Mouse (Mus musculus): Measurements from ENCODE around the gene Bcar3.

The Bcar3 gene

DNA sequence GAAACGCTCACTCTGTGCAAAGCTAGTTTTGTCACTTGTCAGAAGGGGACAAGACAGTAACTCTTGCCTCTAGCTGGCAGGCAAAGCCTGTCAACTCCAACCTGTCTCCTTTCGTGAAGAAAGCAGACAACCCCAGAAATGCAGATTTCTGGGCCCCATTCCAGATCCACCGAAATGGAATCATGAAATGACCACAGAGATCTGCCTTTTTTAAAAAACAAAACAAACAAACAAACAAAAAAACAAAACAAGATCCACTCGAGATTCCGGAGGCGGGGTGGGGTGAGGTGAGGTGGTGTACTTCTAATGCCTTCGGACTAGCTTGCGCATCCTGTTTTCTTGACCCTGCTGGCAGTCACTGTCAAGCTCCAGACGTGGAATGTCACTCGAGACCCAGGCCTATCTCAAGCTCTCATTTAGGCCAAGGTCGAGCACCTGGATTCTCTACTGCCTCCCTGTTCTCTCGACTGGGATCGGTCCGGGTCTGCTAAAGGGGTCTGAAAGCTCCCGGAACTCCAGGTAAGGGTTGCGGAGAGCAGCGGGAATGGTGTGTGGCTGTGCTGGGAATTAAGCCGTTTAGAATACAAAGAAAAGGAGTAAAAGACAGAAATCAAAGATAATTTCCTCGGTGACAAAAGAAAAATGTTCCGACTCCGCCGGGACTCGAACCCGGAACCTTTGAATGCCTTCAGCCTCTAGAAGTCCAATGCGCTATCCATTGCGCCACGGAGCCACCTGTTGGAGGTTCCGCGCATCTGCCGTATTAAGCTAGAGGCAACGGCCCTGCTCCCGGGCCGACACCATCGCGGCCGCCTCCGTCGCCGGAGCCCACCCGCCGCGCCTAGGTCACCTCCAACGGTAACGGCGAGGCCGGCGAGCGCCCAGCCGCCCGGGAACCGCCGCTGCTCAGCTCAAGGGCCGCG lies 1.4 kb upstream of the Bcar3 start:
- peak; percentile 93 for DNase-seq (ENCODE audit: low read depth, low spot score)

DNA sequence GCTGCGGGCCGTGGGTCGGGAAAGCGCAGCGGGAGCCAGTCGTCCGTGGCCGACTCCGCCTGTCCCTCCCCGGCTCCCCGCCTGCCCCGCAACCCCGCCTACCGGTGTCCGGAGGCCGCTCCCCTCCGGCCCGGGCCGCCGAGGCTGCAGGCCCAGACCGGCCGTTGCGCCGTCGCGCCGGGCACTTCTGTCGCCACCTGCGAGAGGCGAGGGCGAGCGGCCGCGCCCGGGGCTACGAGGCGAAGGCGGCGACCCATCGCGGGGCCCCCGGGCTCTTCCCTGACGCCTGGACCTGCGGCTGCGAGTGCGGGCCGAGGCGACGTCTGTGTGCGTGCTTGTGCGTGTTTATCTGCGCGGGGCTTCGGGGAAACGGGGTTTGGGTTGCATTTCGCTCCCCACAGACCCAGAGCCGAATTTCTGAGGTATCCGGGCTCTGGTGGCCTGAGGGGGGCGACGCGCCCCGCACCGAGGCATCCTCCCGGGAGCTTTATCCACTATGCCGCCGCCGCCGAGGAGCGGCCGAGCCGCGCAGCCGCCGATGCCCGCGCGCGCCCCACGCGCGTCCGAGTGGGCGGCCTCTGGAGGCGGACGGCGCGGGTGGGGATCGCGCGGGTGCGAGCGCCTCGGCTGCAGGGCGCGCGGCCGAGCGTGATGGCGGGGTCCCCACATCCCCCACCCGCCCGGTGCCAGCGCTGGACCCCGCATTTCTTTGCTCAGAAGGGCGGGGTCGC lies 548 bp upstream of the Bcar3 start:
- peak; percentile 90 for DNase-seq (ENCODE audit: low read depth, low spot score)

DNA sequence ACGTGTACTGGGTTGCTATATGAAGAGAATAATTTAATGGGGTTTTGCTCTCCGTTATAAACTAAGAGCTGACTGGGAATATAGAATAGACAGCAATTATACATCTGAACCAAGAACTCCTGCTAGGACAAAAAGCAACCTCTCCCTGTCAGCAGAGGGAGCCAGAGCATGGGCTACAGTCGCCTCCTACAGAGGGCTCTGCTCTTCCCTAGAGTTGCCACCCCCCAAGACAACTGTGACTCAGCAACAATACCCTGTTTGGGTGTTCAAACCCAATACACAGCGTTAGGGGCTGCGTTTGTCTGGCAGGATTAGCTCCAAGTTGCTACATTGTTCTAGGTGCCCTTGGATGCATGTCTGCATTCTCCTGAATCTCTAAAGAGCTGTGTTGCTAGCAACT lies 1.6 kb downstream of the Bcar3 start:
- DNase-seq (ENCODE audit: low read depth, low spot score), result peak; percentile 85

DNA sequence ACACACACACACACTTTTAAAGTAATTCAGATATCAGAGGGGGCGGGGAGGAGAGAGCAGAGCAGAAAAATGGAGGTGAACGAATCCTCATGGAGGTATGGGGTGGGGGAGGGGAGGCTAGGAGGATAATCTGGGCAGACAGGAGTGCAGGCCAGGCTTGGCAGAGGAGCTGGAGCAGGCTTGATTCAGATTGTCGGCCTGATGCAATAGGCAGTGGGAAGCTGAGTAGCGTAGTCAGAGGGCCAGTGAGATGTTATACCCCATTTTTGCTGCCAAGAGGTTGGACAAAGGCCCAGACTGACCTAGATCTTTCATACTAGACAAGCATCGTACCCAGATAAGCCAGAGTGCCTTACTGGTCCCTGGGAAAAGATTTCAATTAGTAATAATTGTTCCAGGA lies 3.0 kb downstream of the Bcar3 start:
- no peak for DNase-seq (ENCODE audit: low read depth, low spot score)

DNA sequence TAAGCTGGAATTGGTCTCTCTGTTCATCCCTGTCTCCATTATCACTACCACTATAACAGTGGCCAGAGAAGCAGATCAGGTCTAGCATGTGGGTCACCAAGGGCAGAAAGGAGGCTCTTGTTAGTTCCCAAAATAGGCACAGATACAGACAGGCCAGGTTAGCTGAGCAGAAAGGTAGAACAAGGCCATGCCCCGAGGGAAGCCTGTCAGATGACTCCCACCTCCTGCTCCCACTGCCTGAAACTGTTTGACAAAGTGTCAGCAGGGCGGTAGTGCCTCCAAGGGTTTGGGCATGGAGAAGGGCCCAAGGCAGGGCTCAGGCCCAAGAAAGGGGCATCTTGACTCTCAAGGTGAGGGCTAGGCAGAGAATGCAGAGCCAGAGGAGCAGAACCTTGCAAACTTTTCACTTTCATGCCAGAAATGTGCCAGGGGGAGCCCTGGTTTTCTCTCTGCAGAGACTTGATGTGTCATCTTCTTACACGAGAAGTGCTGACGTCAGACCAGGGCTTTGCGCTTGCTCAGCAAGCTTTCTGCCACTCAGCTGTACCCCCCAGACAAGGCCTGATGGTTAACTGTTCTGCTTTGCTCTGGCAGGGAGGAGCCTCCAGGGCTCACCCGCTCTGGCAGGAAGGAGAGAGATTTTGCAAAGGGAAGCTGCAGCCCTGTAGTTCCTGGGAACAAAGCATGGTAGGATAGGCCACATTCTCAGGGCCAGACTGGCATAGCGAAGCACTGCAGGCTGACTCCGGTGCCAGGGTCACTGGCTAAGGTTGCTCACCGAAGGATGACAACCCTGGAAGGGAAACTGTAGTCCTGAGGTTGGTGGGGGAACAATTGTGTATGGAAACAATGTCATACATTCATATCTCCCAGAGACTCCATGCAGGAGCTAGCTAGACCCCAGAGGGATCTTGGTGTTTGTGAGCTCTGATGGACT lies 7.3 kb downstream of the Bcar3 start:
- no peak for DNase-seq (ENCODE audit: low read depth, low spot score)

DNA sequence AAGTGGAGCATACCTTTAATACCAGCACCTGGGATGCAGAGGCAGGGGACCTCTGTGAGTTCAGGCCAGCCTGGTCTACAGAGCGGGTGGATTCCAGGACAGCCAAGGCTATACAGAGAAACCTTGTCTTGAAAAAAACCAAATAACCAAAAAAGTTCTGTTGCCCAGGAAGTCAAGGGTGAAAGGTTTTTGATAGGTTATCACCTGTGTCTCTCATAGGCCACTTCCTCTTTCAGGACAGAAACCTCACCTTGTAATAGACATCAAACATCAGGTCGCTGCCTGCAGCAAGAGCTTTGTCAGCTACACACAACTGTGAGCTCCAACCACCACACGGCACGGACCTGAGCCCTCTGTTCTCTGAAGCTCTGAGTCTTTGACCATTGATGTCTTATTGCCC lies 10.6 kb downstream of the Bcar3 start:
- peak; percentile 84 for DNase-seq (ENCODE audit: low read depth, low spot score)

DNA sequence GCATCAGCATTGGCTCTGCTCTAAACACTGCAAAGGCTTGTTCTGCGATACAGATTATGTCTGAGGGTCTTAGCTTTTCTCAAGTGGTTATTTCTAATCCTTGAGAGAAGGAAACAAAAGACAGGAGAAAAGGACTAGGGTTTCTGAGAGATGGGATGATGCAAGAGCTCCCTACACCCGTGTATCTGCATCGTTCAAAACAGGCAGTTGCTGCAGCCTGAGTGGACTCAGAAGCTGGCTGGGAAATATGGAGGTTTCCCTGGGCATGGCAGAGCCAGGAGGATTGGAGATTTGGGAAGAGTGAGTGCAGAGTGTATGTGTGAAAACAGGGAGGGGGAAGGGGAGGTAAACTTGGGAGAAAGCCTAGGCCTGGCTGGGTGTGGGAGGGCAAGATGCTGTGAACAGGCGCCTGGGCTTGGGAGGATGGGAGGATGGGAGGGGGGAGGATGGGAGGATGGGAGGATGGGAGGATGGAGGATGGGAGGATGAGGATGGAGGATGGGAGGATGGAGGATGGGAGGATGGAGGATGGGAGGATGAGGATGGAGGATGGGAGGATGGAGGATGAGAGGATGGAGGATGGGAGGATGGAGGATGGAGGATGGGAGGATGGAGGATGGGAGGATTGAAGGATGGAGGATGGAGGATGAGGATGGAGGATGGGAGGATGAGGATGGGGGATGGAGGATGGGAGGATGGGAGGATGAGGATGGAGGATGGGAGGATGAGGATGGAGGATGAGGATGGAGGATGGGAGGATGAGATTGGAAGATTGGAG lies 14.1 kb downstream of the Bcar3 start:
- no peak for DNase-seq (ENCODE audit: low read depth, low spot score)

DNA sequence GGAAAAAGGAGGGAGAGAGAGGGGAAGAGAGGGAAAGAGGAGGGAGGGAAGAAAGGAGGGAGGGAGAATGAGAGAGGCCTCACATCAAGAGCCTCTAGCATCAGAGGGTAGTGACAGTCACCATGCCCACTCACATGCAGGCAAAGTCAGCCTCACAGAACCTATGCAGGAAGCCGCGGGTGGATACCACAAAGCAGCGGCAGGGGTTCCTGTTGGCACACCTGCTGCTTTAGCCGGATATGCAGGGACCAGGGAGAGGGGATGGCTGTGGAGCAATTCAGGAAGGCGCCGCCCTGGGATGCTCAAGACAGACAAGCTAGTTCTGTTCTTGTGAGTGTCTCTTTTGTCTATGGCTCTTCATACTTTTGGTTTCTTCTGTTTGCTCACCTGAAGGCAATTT lies 15.0 kb downstream of the Bcar3 start:
- no peak for DNase-seq (ENCODE audit: low read depth, low spot score)

DNA sequence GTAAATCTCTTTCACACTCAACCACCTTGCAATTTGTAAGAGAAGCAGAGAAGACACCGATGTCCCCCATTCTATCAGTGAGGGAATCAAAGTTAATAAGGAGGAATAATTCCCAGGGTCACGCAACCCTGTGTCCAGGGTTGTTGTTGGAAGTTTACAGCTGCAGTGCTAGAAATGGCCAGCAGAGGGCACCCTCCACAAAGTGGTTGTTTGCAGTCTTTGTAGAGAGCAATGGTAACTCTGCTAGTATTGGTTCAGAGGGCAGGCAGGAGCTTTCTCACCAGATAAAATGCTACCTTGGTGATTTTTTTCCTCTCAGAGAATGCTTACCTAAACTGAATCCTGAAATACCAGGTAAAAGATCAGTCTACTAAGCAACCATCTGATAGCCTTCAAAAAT lies 18.1 kb downstream of the Bcar3 start:
- DNase-seq (ENCODE audit: low read depth, low spot score), result peak; percentile 64

DNA sequence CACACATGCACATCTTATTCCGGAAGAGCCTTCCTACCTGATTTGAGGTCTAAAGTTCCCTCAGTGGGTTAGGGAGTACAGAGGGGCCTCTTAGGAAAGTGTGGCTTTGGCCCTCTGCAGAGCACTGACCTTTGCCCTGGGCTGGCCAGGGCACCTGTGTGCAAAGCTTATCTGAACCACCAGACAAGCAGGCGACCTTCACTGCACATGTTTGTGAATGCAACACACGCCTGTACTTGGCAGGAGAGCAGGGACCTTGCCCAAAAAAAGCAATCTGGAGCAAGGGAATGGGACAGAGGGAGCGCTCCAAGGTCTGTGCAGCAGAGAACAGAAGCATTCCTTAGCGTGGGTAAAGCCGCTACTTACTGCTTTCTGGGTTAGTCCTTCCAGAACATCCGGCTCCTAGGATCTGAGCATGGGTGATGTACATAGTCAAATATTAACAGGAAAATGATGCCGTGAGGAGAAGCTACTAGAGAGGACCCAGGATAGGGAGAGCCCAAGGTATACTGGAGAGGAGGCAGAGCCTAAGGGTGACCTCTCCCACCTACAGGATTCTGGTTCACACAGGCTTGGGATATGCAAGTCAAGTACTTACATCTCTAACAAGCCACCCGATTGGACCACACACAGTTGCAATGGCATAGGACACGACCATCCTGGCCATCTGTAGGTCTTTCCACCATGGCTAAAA lies 19.1 kb downstream of the Bcar3 start:
- no peak for DNase-seq (ENCODE audit: low read depth, low spot score)

DNA sequence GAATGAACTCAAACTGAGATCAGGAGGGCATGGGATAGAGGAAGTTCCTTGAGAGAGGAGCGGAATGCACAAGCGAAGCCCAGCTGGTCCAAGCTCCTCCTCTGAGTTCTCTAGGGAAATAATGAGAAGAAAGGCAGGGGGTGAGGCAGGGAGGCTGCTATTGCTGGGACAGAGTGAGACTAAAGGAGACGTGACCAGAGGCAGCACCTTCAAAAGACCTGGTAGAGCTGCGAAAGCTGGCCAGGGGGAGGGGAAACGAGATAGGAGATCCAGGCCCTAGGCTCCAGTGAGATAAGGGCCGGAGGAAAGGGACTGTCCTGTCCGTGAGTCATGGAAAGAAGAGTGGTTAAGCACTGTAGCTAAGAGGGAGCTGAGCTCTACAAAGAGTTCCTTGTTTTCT lies 20.0 kb downstream of the Bcar3 start:
- no peak for DNase-seq (ENCODE audit: low read depth, low spot score)

DNA sequence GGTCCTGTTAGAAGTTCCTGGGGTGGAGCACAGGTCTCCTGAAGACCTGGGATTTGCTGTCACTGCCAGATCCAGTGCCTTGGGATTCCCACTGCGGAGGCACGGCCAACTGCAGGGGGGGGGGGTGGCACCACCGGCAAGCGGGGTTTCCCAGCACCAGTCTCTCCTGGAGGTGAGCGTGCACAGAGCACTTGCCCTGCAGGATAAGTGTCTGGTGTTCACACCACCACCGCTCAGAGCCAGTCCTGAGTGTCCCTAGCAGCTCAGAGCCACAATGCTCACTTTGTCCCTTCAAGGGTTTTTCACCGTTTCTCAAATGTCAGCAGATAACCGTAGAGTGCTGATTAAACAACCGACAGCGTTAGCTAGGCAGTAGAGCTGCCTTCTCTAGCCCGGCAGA lies 22.7 kb downstream of the Bcar3 start:
- no peak for DNase-seq (ENCODE audit: low read depth, low spot score)

DNA sequence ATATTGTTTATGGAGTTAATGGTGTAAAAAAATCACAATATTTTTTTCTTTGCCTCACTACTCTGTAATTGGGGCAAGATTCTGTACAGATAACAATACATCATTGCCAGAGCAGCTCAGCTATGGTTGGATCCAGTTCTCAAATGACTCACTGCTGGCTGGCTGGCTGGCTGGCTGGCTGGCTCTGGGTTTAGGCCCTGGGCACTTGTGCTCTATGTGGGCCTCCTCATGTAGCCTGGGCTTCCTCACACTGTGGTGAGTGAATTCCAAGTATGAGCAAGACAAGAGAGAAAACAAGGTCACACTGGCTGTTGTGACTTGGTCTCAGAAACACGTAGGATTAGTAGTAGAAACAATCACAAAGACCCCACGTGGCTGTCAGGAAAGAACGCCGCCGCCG lies 23.4 kb downstream of the Bcar3 start:
- DNase-seq (ENCODE audit: low read depth, low spot score), result no peak

DNA sequence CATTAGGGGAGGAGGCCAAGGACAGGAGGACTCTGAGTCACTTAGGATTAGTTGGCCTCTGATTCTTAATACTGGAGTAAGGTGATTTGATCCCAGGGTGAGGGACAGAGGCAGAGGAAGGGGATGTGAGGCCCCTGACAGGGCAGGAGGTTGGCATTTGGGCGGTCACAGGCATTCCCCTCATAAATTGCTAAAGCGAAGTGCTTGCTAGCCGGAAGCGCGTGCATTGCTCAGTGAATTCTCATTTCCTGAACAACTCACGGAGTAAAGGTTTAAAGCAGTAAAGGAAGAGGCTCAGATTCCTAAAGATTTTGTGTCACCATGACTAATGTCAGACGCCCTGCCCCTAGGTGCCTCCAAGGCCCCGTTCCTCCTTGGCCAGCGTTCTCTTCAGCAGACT lies 28.3 kb downstream of the Bcar3 start:
- no peak for DNase-seq (ENCODE audit: low read depth, low spot score)

DNA sequence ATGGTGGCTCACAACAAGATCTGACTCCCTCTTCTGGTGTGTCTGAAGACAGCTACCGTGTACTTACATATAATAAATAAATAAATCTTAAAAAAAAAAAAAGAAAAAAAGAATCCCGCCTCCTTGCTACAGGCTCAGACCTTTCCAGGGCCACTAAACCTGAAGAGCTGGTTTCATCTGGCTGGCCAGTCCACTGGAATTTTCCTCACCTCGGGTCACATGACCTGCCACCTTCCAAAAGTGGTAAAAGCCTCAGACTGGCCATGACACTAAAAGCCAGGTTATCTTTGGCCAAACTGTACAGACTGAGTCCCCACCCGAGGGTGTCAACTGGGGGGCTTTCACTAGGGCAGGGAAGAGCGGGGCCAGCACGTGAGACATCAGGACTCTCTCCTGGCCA lies 29.9 kb downstream of the Bcar3 start:
- no peak for DNase-seq (ENCODE audit: low read depth, low spot score)

DNA sequence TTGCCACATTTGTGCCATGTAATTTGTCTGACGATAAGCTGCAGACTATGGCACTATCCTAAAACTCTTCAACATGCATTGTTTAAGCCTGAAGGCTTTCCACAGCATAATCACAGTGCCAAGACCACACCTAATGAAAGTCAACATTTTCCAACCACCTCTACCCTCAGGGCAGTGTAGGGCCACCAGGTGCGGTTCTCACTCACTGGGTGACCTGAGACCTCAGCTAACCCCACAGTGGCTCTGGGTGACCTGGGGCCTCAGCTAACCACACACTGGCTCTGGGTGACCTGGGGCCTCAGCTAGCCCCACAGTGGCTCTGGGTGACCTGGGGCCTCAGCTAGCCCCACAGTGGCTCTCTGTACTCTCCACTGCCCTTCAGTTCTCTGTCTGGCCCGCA lies 30.6 kb downstream of the Bcar3 start:
- DNase-seq (ENCODE audit: low read depth, low spot score), result no peak

DNA sequence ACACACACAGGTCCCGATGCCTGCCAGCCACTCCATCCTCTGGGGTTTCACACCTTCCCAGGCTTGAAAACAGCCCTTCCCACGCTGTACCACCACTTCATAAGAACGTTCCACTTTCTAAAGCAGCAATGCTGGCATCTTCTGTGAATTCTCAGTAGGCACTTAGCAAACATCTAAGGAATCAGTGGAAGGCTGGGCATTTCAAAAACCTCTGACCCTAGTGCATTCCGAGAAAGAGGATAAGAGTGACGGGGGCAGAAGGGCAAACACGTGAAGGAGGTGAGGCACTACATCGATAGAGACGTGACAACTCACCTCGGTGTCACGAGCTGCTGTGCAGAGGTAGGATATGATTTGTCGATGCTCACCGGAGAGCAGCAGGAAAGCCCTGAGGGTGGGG lies 36.5 kb downstream of the Bcar3 start:
- DNase-seq (ENCODE audit: low read depth, low spot score), result no peak

DNA sequence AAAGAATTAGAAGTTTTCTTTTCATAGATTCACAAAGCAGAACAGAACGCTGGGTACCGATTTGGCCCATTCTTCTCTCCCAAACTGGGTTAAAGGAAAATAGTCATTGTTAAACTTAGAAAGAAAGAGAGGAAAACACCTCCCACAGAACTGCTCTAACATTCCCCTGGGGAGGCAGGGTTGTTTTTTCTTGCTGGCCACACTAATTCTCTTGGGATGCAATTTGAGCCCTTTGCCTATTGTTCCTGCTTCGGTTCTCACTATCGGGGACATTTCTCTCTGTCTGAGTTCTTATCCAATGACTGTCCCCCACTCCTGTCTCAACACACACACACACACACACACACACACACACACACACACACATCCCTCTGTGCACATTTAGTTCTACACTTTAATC lies 39.6 kb downstream of the Bcar3 start:
- DNase-seq (ENCODE audit: low read depth, low spot score), result no peak

DNA sequence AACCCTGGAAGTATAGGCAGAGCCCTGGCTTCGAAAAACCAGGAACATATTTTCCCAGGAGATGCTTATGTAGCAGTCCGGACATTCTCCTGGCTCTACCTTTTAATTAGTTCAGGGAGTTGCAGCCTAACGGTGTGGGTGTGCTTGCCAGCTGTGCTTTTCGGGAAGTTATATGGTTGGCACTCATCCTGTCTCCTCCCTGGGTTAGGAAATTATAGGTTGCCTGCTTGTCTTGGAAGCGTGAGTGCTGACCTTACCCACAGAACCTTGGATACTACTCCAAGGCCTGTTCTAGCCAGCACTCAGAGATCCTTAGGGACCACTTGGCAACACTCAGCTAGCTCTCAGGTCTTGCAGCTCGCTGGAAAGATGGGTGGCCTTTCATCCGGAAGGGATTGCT lies 40.0 kb downstream of the Bcar3 start:
- DNase-seq (ENCODE audit: low read depth, low spot score), result no peak

DNA sequence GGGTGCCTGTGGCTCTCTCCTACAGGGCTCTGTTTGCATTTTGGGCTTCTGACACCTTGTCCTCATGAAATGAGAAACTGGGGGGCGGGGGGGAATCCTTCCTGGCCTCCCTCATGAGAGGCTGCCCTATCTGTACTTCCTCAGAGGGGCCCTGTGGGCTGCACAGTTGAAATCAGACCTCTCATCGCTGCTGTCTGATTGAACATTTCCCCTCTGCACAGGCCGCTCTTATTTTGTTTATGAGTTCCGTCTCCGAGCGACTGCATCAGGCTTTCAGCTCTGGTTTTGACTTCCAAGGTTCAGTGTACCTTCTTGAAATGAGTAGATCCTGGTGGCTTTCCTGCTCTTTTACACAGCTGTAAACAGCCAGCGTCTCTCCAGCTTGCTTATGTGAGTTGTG lies 40.4 kb downstream of the Bcar3 start:
- no peak for DNase-seq (ENCODE audit: low read depth, low spot score)

DNA sequence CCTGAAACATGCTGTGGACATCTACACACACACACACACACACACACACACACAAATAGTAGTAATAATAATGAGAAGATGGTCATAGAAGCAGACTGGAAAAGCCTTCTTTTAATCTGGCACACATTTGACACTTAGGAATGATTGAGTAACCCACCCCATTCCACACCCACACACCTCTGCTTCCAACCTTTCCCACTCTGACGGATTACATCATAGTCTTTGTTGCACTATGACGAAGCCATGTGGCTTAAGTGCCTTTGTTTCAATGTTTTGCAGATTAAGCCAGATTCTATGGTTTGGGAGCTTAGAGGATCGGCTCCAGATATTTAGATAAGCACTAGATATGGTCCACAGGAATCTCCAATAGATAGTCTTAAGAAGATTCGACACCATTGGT lies 42.1 kb downstream of the Bcar3 start:
- no peak for DNase-seq (ENCODE audit: low read depth, low spot score)
